Comparison of ENCODE assay signal across 8 mouse cellular contexts in the genomic region with DNA sequence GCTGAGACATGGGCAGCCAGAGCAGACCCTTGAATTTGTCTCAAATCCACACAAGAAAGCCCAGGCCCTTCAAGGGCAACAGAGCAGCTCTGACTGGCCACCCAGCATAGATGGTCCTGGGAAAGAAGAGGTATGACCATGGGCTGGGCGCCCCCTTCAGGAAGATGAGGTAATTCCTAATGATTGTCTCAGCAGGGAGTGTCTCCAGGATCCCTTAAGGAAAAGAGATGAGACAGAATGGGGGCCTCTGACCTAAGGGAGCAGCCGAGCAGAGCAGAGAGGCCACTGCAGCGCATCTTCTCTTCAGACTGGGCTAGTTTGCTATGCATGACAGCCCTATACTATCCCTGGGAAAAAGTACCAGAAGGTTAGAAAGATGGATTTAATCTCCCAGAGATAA. TPM values are rescaled to one million over a fixed set of nuclear protein-coding genes. Genes with fewer than 3 reads are reported as not detected.
DNase-seq lines count a peak whose midpoint lies in the region; ATAC-seq lines count a peak whose summit lies in the region.

No protein-coding gene starts in this region.

- H3K9me3 ChIP-seq in hindbrain, embryonic 10.5 days: no peaks in the 10 kb centered on the region
- H3K9me3 ChIP-seq in hindbrain, embryonic 12.5 days (replicated peaks): no peaks in the 10 kb centered on the region
- no peaks in the 10 kb centered on the region for H3K9me3 ChIP-seq in limb, embryonic 13.5 days

- no peak overlapping the region for H3K9ac ChIP-seq in hindbrain, embryonic 12.5 days
- no peak overlapping the region for H3K9ac ChIP-seq in limb, embryonic 13.5 days

- H3K27me3 ChIP-seq in hindbrain, embryonic 10.5 days (ENCODE audit: insufficient read depth, poor library complexity, severe bottlenecking): peaks cover 11% of the 10 kb centered on the region
- 0 out of 2 replicates have a peak, but pooled peaks cover under 1% of the 10 kb centered on the region for H3K27me3 ChIP-seq in hindbrain, embryonic 12.5 days
- peaks cover 18% of the 10 kb centered on the region; the same call in 1 of the 2 replicates for H3K27me3 ChIP-seq in limb, embryonic 13.5 days

- no peaks in the 10 kb centered on the region for H3K36me3 ChIP-seq in hindbrain, embryonic 10.5 days
- H3K36me3 ChIP-seq in hindbrain, embryonic 12.5 days: no peaks in the 10 kb centered on the region
- H3K36me3 ChIP-seq in limb, embryonic 13.5 days: no peaks in the 10 kb centered on the region

- ATAC-seq in hindbrain, embryonic 12.5 days (ENCODE audit: low FRiP score): no peak
- ATAC-seq in limb, embryonic 13.5 days (ENCODE audit: low FRiP score, low read depth): peak; percentile 7; the same call in 1 of the 2 replicates

- H3K4me2 ChIP-seq in hindbrain, embryonic 12.5 days (replicated peaks): no peak overlapping the region
- H3K4me2 ChIP-seq in limb, embryonic 13.5 days (replicated peaks): no peak overlapping the region

- no peak overlapping the region for H3K4me3 ChIP-seq in hindbrain, embryonic 10.5 days
- no peak overlapping the region for H3K4me3 ChIP-seq in hindbrain, embryonic 12.5 days
- H3K4me3 ChIP-seq in limb, embryonic 13.5 days: no peak overlapping the region

- intact Hi-C loops in heart, postnatal 25 days (cut with DNase I): loop anchor here (1.0 to 5.0 kb wide), 2 partner anchors 81 to 218 kb away; no protein-coding TSS in a partner anchor

- WGBS in hindbrain, embryonic 10.5 days: 23% methylated on average over 3 of the region's 3 CpGs
- WGBS in hindbrain, embryonic 12.5 days: 34% methylated on average over 3 of the region's 3 CpGs
- WGBS in limb, embryonic 13.5 days: 35% methylated on average over 3 of the region's 3 CpGs

- peak; percentile 55 for DNase-seq in hindbrain, embryonic 10.5 days (ENCODE audit: low spot score)
- DNase-seq in A20 (ENCODE audit: low read depth, low spot score): peak; percentile 23
- peak; percentile 84 for DNase-seq in adrenal gland, postnatal 14 days
- DNase-seq in heart, postnatal 25 days (ENCODE audit: low spot score): peak; percentile 36
- no peak for DNase-seq in thymus, postnatal 14 days
- no peak for DNase-seq in urinary bladder, adult 2 months (ENCODE audit: low spot score)

- H3K27ac ChIP-seq in hindbrain, embryonic 10.5 days: no peak overlapping the region
- H3K27ac ChIP-seq in hindbrain, embryonic 12.5 days: no peak overlapping the region
- 0 out of 2 replicates have a peak overlapping the region, but pooled peaks have one; percentile 52 for H3K27ac ChIP-seq in limb, embryonic 13.5 days

- H3K4me1 ChIP-seq in hindbrain, embryonic 10.5 days (replicated peaks): 0 out of 2 replicates have a peak, but pooled peaks cover 9% of the 10 kb centered on the region
- H3K4me1 ChIP-seq in hindbrain, embryonic 12.5 days: peaks cover 4% of the 10 kb centered on the region
- H3K4me1 ChIP-seq in limb, embryonic 13.5 days: peaks cover 29% of the 10 kb centered on the region

RNA-seq across cellular contexts. Expression of gene Gdf10, which starts 9.7 kb away (rescaled TPM):
- 3.8 and 5.6 TPM in 2 replicates for polyA plus RNA-seq in hindbrain, embryonic 10.5 days (2016; fragmentation: Nextera tagmentation; extraction: Ambion mirVana)
- 17.8 and 23.7 TPM in 2 replicates for polyA plus RNA-seq in hindbrain, embryonic 12.5 days (2016; fragmentation: Nextera tagmentation; extraction: Ambion mirVana)
- 10.1 and 12.8 TPM in 2 replicates for total RNA-seq in adrenal gland, postnatal 14 days (2021)
- 1 to 10 TPM; 1.6 to 1.7 TPM for total RNA-seq in heart, postnatal 25 days (2021)
- polyA plus RNA-seq in limb, embryonic 13.5 days (2015; fragmentation: Nextera tagmentation; extraction: Ambion mirVana): 48.6 and 52.2 TPM in 2 replicates
- polyA plus RNA-seq in urinary bladder, adult 2 months (2012; rRNA removed): 14.3 and 18.6 TPM in 2 replicates

RNA-seq across cellular contexts. Expression of gene Gdf2, which starts 27.1 kb away (rescaled TPM):
- not detected in 2 replicates for polyA plus RNA-seq in hindbrain, embryonic 10.5 days (2016; fragmentation: Nextera tagmentation; extraction: Ambion mirVana)
- polyA plus RNA-seq in hindbrain, embryonic 12.5 days (2016; fragmentation: Nextera tagmentation; extraction: Ambion mirVana): 0.06 TPM in 1 of 2 replicates, not detected in the other
- total RNA-seq in adrenal gland, postnatal 14 days (2021): 3.1 TPM in 1 of 2 replicates, not detected in the other
- total RNA-seq in heart, postnatal 25 days (2021): under 1 TPM; 0.26 to 0.36 TPM
- not detected in 2 replicates for polyA plus RNA-seq in limb, embryonic 13.5 days (2015; fragmentation: Nextera tagmentation; extraction: Ambion mirVana)
- not detected in 2 replicates for polyA plus RNA-seq in urinary bladder, adult 2 months (2012; rRNA removed)

RNA-seq across cellular contexts. Expression of gene Rbp3, which starts 40.1 kb away (rescaled TPM):
- polyA plus RNA-seq in hindbrain, embryonic 10.5 days (2016; fragmentation: Nextera tagmentation; extraction: Ambion mirVana): not detected in 2 replicates
- not detected in 2 replicates for polyA plus RNA-seq in hindbrain, embryonic 12.5 days (2016; fragmentation: Nextera tagmentation; extraction: Ambion mirVana)
- total RNA-seq in adrenal gland, postnatal 14 days (2021): not detected in 2 replicates
- not detected for total RNA-seq in heart, postnatal 25 days (2021)
- not detected in 2 replicates for polyA plus RNA-seq in limb, embryonic 13.5 days (2015; fragmentation: Nextera tagmentation; extraction: Ambion mirVana)
- not detected in 2 replicates for polyA plus RNA-seq in urinary bladder, adult 2 months (2012; rRNA removed)

Comparison
In these comparisons a context has a peak if more than half of its experiments do, and no peak if none do; other contexts are left out.
1. DNase-seq: peak in hindbrain, embryonic 10.5 days (single experiment), A20 (single experiment), adrenal gland, postnatal 14 days (single experiment) and heart, postnatal 25 days (single experiment); none in thymus, postnatal 14 days (single experiment) and urinary bladder, adult 2 months (single experiment).